Mouse (Mus musculus) intestine, embryonic 15.5 days (tissue): ENCODE data around the gene Psd. TPM values are rescaled to one million over a fixed set of nuclear protein-coding genes. Genes with fewer than 3 reads are reported as not detected.

ENCODE experiments used
- ATAC-seq: fragments of 200-750 bp; cut with Nextera tagmentation; 2 replicates; pipeline ENCODE4 v1.8.0; 2017; ENCODE audit warnings: moderate TSS enrichment, moderate library complexity
- H3K27ac ChIP-seq: fragments of 300-500 bp; sonication (generic); 2 replicates; pipeline ENCODE4 v1.5.1; 2015; ENCODE audit warnings: mild to moderate bottlenecking, inconsistent platforms
- H3K27me3 ChIP-seq: fragments of 300-500 bp; sonication (generic); replicated peaks from 2 replicates; pipeline ENCODE4 v1.6.1; 2015; ENCODE audit warnings: inconsistent platforms
- H3K36me3 ChIP-seq: fragments of 300-500 bp; sonication (generic); 2 replicates; pipeline ENCODE4 v1.6.1; 2015; ENCODE audit warnings: inconsistent platforms
- H3K4me1 ChIP-seq: fragments of 300-500 bp; sonication (generic); replicated peaks from 2 replicates; pipeline ENCODE4 v1.6.1; 2015; ENCODE audit warnings: inconsistent platforms
- H3K4me2 ChIP-seq: fragments of 300-500 bp; sonication (generic); replicated peaks from 2 replicates; pipeline ENCODE4 v1.6.1; 2015; ENCODE audit warnings: mild to moderate bottlenecking, inconsistent platforms
- H3K4me3 ChIP-seq: fragments of 300-500 bp; sonication (generic); replicated peaks from 2 replicates; pipeline ENCODE4 v1.5.1; 2015; ENCODE audit warnings: inconsistent platforms
- H3K9ac ChIP-seq: fragments of 300-500 bp; sonication (generic); 2 replicates; pipeline ENCODE4 v1.6.1; 2015; ENCODE audit warnings: inconsistent platforms
- H3K9me3 ChIP-seq: fragments of 300-500 bp; sonication (generic); 2 replicates; pipeline ENCODE4 v1.6.1; 2016; ENCODE audit warnings: inconsistent platforms
- WGBS: fragments of 180-500 bp; shearing (Covaris S2); methylation state at CpG from one replicate; pipeline ENCODE4 v1.1.7; 2015; 5-methylcytosine and 5-hydroxymethylcytosine counted together
- polyA plus RNA-seq: library from polyadenylated mRNA; unstranded; fragments of >200 nt; fragmentation: Nextera tagmentation; extraction: Ambion mirVana; gene quantifications from 2 replicates; pipeline ENCODE4 v1.2.1, GENCODE M21; 2015

Gene Psd
- polyA plus RNA-seq, 1 experiment from 2014 or later, result 36.2 TPM

DNA sequence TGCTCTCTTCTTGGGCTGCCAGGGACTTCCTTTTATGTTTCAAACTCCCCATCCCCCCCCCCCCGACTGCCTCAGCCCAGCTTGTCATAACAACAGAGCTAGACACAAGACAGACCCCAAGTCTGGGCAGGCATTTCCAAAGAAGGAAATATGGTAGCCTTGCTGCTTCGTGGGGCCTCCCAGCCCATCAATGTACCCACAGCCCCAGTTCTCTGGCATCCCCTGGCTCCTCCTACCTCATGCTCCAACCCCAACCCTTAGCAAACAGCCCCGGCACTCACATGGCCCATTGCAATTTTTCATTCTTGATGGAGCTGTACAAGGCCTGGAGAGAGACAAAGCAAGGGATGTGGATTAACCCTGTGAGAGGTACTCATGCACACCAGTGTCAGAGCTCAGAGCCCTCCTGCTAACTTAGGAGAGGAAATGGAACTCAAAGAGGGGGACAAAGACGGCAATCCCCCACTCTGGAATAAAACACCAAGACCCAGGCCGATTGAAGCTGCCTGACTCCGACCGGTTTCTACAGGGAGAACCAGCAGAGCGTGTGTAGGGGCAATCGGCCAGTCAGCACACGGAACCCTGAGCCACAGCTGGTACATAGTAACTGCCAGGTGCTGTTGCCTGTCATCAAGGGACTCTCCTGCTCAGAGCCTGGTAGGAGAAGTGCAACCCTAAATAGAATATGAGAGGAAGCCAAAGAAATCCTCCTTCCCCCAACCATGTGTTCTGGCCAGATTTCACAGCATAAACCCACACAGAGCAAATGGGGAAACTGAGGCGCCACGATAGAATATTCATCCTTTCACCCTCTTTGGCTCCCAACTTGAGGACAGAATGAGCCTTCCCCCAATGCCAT, 11.0 kb downstream of the Psd start:
- Histone ChIP-seq H3K9me3 (no peaks in the 10 kb centered on the region), H3K9ac (peak overlapping the region; percentile 66)

DNA sequence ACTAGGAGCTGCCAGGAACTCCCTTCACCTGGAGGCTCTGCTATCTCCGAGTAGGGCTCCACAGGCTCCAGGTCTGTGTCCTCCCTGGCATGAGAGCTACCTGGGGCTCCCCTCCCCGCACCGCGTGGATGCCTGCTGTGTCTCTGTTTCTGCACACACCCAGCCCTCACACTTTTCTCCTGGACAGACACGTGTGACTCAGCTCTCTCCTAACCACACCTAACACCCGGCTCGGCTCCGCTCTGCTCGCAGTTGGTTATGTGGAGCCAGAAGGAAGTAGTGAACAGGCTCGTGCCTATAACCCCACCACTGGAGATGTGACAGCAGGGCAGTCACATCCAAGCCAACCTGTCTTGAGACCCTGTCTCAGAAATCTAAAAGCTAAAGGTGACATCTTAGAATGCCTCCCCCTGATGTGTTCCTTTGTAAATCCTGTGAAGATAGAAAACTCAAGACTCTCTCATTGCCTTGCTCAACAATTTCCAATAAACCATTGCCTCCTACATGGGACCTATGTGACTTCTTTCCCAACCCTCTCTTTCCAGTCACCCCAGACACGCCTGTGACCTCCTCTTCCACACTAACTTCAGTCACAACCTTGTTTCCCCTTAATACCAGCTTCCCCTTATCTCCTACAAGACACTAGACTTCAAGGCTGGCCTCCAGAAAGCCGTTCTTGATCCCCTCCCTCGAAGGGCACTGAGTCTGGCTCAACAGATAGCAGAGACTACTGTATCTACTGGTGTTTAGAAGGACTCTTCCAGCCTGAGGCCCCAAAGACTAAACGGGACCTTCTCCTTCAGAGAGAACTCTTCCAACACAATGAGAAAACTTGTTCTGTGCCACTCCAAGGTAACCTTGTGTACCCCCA, 11.8 kb downstream of the Psd start:
- H3K9me3 ChIP-seq, result no peaks in the 10 kb centered on the region
- no peak overlapping the region; the same call in 1 of the 2 replicates for H3K9ac ChIP-seq
- H3K36me3 ChIP-seq, result peaks cover 7% of the 10 kb centered on the region
- H3K27me3 ChIP-seq, result peaks cover 51% of the 10 kb centered on the region
- no peak for ATAC-seq
- peaks cover 49% of the 10 kb centered on the region for H3K4me1 ChIP-seq
- H3K4me2 ChIP-seq, result peak overlapping the region; percentile 77
- peak overlapping the region; percentile 57 for H3K27ac ChIP-seq
- peak overlapping the region; percentile 7; the same call in 1 of the 2 replicates for H3K4me3 ChIP-seq
- 19% methylated on average over 14 of the region's 14 CpGs for WGBS

More for the DNA sequence above, 11.0 kb downstream of the Psd start:
- ATAC-seq, result peak; percentile 65
- WGBS, result 27% methylated on average over 12 of the region's 12 CpGs
- H3K27me3 ChIP-seq, result peaks cover 58% of the 10 kb centered on the region
- peak overlapping the region; percentile 77 for H3K4me2 ChIP-seq
- H3K4me3 ChIP-seq, result peak overlapping the region; percentile 54
- H3K27ac ChIP-seq, result peak overlapping the region; percentile 85
- H3K36me3 ChIP-seq, result peaks cover 7% of the 10 kb centered on the region; the same call in 1 of the 2 replicates
- H3K4me1 ChIP-seq, result peaks cover 49% of the 10 kb centered on the region

DNA sequence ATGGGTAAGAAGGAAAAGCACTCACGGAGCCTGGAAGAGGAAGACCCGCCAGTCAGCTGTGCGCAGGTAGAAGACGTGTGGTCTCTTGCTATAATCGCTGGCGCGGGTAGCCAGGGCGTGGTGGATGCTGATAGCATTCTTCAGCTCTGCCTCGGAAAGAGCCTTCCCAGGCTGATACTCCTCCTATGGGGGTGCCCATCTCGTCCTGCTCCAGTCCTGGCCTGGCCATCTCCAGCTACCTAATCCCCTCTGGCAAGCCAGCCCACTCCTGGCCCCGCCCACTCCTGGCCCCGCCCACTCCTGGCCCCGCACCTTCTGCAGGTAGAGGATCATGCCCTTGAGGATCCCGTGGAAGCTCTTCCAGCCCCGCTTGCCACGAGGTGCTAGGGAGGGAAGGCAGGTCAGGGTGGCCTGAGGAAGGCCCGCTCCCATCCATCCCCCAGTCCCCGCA, 12.8 kb downstream of the Psd start:
- Histone ChIP-seq H3K9ac (no peak overlapping the region), H3K4me2 (peak overlapping the region; percentile 77), H3K27me3 (peaks cover 43% of the 10 kb centered on the region), H3K4me3 (no peak overlapping the region), H3K36me3 (peaks cover 7% of the 10 kb centered on the region), H3K27ac (peak overlapping the region; percentile 57; the same call in 1 of the 2 replicates), H3K4me1 (peaks cover 45% of the 10 kb centered on the region), H3K9me3 (no peaks in the 10 kb centered on the region)
- ATAC-seq, result no peak
- 22% methylated on average over 18 of the region's 18 CpGs for WGBS

DNA sequence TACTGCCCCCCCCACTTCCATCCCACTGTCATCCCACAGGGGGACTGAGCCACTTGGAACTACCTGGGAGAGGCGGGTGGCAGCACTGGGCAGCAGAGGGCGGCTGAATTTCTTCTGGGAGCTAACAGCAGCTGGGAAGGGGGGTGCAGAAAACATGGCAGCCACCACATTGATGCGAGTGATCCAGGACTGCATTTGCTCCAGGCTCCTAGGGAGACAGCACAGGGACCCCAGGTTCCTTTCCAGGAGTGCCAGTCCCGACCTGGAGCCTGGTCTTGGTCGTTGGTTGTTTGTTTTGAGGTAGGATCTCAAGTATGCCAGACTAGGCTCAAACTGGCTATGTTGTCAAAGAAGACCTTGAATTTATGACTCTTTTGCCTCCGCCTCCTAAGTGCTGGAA, 13.4 kb downstream of the Psd start:
- Histone ChIP-seq H3K27ac (no peak overlapping the region), H3K27me3 (peaks cover 37% of the 10 kb centered on the region), H3K4me1 (peaks cover 43% of the 10 kb centered on the region), H3K4me3 (no peak overlapping the region), H3K9me3 (no peaks in the 10 kb centered on the region), H3K4me2 (no peak overlapping the region), H3K9ac (no peak overlapping the region), H3K36me3 (peaks cover 7% of the 10 kb centered on the region)
- no peak for ATAC-seq
- 68% methylated on average over 6 of the region's 6 CpGs for WGBS

DNA sequence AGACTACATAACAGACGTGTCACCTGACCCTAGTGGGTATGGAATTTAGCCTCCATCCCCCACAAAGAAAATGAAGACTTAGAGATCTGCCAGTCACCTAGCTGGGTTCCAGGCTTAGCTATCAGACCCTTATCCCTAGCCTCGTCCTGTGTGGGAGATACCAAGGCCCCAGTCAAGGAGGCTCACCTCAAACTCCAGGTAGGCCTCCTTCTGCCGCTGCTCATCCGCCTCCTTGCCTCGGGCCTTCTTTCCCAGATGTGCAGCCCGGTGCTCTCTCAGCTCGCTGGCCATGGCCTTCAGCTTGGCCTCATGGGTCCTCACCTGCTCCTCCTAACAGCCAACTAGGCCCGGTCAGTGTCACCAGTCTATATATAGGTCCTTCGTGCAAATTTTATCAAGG, 13.8 kb downstream of the Psd start:
- no peaks in the 10 kb centered on the region for H3K9me3 ChIP-seq
- peaks cover 7% of the 10 kb centered on the region for H3K36me3 ChIP-seq
- ATAC-seq, result no peak
- 87% methylated on average over 9 of the region's 9 CpGs for WGBS
- no peak overlapping the region for H3K4me2 ChIP-seq
- no peak overlapping the region for H3K4me3 ChIP-seq
- H3K27me3 ChIP-seq, result peaks cover 32% of the 10 kb centered on the region
- H3K27ac ChIP-seq, result no peak overlapping the region
- no peak overlapping the region for H3K9ac ChIP-seq
- H3K4me1 ChIP-seq, result peaks cover 43% of the 10 kb centered on the region

DNA sequence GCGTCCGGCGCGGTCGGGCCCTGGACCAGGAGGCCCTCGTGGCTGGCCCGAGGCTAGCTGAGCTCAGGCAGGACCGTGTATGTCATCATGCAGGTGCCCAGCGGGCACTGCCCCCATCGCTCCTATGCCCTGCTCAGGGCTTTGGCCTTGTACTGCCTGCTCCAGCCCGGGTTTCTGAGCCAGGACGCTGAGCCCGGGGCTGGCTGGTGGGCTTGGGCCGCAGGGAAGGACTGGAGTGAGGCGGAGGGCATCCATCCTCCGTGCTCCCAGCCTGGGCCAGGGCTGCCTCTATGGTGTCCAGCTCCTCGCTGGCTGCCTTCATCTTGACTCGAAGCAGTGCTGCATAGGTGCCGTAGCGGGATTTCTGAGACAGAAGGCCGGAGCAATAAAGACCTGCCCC, 14.4 kb downstream of the Psd start:
- no peaks in the 10 kb centered on the region for H3K9me3 ChIP-seq
- peaks cover 26% of the 10 kb centered on the region for H3K27me3 ChIP-seq
- H3K36me3 ChIP-seq, result peaks cover 9% of the 10 kb centered on the region
- WGBS, result 90% methylated on average over 21 of the region's 21 CpGs
- H3K4me1 ChIP-seq, result peaks cover 39% of the 10 kb centered on the region
- H3K4me2 ChIP-seq, result no peak overlapping the region
- H3K9ac ChIP-seq, result 0 out of 2 replicates have a peak overlapping the region, but pooled peaks have one; percentile 23
- ATAC-seq, result no peak
- H3K27ac ChIP-seq, result no peak overlapping the region
- no peak overlapping the region for H3K4me3 ChIP-seq

DNA sequence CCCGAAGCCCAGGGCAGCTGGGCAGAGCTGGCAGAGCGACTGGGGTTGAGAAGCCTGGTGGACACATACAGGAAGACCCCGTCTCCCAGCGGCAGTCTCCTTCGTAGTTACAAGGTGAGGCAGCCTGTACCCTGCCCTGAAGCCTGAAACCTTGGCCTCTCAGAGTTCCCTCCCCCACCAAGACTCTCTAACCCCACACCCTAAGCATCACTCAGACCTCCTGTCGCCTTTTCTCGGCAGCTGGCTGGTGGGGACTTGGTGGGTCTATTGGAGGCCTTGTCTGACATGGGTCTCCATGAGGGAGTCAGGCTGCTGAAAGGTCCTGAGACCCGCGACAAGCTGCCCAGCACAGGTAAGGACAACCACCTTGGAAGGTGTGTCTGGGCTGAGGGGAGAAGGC, 15.6 kb downstream of the Psd start:
- Histone ChIP-seq H3K27me3 (peaks cover 14% of the 10 kb centered on the region), H3K9ac (no peak overlapping the region), H3K9me3 (no peaks in the 10 kb centered on the region), H3K4me3 (no peak overlapping the region), H3K4me1 (peaks cover 28% of the 10 kb centered on the region), H3K36me3 (peaks cover 12% of the 10 kb centered on the region), H3K27ac (no peak overlapping the region), H3K4me2 (no peak overlapping the region)
- no peak for ATAC-seq
- 84% methylated on average over 9 of the region's 9 CpGs for WGBS

DNA sequence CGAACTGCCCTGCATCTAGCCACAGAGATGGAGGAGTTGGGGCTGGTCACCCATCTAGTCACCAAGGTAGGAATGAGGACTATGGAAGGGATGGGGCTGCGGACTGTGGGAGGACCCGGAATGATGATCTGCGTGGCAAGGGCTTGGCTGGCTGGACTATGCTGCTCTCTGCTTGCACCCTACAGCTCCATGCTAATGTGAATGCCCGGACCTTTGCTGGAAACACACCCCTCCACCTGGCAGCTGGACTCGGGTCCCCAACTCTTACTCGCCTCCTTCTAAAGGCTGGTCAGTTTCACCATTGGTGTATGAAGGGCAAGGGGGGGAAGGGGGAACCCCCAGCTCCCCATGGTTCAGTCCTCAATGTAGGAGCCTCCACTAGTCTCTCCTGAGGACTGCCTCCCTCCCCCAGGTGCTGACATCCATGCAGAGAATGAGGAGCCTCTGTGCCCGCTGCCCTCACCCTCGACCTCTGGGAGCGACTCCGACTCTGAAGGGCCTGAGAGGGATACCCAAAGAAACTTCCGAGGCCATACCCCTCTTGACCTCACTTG, 16.6 kb downstream of the Psd start:
- no peaks in the 10 kb centered on the region for H3K9me3 ChIP-seq
- no peak overlapping the region for H3K4me2 ChIP-seq
- ATAC-seq, result no peak
- 91% methylated on average over 12 of the region's 12 CpGs for WGBS
- no peak overlapping the region for H3K27ac ChIP-seq
- 0 out of 2 replicates have a peak, but pooled peaks cover 10% of the 10 kb centered on the region for H3K27me3 ChIP-seq
- no peak overlapping the region for H3K9ac ChIP-seq
- H3K4me1 ChIP-seq, result peaks cover 30% of the 10 kb centered on the region
- H3K4me3 ChIP-seq, result no peak overlapping the region
- H3K36me3 ChIP-seq, result peaks cover 12% of the 10 kb centered on the region

DNA sequence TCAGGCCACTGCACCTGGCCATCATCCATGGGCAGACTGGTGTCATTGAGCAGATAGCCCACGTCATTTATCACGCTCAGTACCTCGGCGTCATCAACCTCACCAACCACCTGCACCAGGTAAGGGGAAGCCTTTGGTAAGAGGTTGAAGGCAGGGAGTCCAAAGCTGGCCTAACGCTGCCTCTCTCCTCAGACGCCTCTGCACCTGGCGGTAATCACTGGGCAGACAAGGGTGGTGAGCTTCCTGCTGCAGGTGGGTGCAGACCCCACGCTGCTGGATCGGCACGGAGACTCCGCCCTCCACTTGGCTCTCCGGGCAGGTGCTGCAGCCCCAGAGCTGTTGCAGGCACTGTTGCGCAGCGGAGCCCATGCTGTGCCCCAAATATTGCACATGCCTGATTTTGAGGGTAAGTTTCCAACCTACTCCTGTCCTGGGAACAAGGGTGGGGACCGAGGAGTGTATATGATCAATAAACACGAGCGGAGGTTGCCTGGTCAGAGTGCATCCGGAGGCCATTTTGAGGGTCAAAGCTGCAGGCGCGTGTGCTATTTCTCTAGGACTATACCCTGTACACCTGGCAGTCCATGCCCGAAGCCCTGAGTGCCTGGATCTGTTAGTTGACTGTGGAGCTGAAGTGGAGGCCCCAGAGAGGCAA, 17.2 kb downstream of the Psd start:
- Histone ChIP-seq H3K9ac (no peak overlapping the region), H3K4me2 (no peak overlapping the region), H3K27me3 (0 out of 2 replicates have a peak, but pooled peaks cover 8% of the 10 kb centered on the region), H3K27ac (no peak overlapping the region), H3K4me3 (no peak overlapping the region), H3K9me3 (no peaks in the 10 kb centered on the region), H3K4me1 (peaks cover 29% of the 10 kb centered on the region), H3K36me3 (peaks cover 12% of the 10 kb centered on the region)
- ATAC-seq, result no peak
- 78% methylated on average over 21 of the region's 21 CpGs for WGBS

DNA sequence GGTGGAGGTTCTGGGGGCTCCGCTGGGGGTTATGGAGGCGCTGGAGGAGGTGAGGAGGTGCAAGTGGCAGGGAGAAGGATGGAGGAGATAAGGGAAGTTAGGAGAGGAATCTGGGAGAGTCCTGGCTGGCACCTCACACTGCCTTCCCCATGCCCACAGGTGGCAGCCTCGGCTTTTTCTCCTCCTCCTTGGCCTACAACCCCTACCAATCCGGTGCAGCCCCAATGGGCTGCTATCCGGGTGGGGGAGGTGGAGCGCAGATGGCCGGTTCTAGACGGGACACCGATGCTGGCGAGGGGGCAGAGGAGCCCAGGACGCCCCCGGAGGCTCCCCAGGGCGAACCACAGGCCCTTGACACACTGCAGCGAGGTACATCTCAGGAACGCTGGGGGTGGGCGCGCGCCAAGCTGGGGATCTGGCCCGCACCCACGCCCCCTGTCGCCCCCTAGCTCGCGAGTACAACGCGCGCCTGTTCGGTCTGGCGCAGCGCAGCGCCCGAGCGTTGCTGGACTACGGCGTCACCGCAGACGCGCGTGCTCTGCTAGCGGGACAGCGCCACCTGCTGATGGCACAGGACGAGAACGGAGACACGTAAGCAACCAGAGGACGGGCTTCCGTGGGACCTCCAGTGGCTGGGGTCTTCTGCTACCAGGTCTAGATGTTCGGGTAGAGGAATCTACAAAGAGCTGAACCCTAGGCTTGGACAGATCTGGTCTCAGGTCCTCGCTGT, 18.1 kb downstream of the Psd start:
- H3K4me2 ChIP-seq, result peak overlapping the region; percentile 90
- H3K9ac ChIP-seq, result peak overlapping the region; percentile 43
- H3K27ac ChIP-seq, result no peak overlapping the region
- peaks cover 22% of the 10 kb centered on the region for H3K4me1 ChIP-seq
- no peaks in the 10 kb centered on the region for H3K9me3 ChIP-seq
- ATAC-seq, result peak; percentile 19; the same call in 1 of the 2 replicates
- peaks cover 12% of the 10 kb centered on the region for H3K36me3 ChIP-seq
- H3K4me3 ChIP-seq, result peak overlapping the region; percentile 38
- 4% methylated on average over 47 of the region's 47 CpGs for WGBS
- no peaks in the 10 kb centered on the region for H3K27me3 ChIP-seq

DNA sequence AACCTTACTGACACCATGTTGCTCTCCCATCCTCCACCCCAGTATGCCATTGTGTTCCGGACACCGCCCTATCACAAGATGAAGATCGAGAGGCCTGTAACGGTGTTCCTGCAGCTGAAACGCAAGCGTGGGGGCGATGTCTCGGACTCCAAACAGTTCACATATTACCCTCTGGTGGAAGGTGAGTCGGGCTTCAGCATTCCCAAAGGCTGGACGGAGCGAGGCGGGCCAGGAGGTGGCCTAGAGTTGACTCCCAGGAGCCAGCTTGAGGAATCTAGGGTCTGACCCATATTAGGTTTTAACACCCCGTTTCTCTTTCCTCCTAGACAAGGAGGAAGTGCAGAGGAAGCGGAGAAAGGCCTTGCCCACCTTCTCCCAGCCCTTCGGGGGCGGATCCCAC, 18.7 kb downstream of the Psd start:
- H3K9me3 ChIP-seq, result no peaks in the 10 kb centered on the region
- no peak overlapping the region for H3K4me3 ChIP-seq
- H3K4me1 ChIP-seq, result peaks cover 24% of the 10 kb centered on the region
- H3K27me3 ChIP-seq, result no peaks in the 10 kb centered on the region
- WGBS, result 75% methylated on average over 16 of the region's 16 CpGs
- H3K9ac ChIP-seq, result no peak overlapping the region
- no peak for ATAC-seq
- H3K27ac ChIP-seq, result no peak overlapping the region
- peaks cover 12% of the 10 kb centered on the region for H3K36me3 ChIP-seq
- H3K4me2 ChIP-seq, result peak overlapping the region; percentile 90
